Mouse (Mus musculus) bone marrow, adult 2 months (tissue): ENCODE data around the gene Cdk5. TPM values are rescaled to one million over a fixed set of nuclear protein-coding genes. Genes with fewer than 3 reads are reported as not detected.

Experiments
- H3K27ac ChIP-seq: fragments of 200-500 bp; 2 replicates; pipeline ENCODE4 v1.5.1; 2012; ENCODE audit warnings: low read depth, mild to moderate bottlenecking, control low read depth, inconsistent platforms, low read length; ENCODE audit not compliant: control insufficient read depth, poor library complexity, insufficient read depth
- H3K4me1 ChIP-seq: fragments of 200-500 bp; 2 replicates; pipeline ENCODE4 v1.6.1; 2011; ENCODE audit warnings: low read length; ENCODE audit not compliant: control insufficient read depth, insufficient read depth
- H3K4me3 ChIP-seq: fragments of 200-500 bp; replicated peaks from 2 replicates; pipeline ENCODE3; 2011; ENCODE audit warnings: mild to moderate bottlenecking, low read depth, low read length, control low read depth; ENCODE audit not compliant: control insufficient read depth
- CTCF ChIP-seq: fragments of 200-500 bp; IDR thresholded peaks from 2 replicates; pipeline ENCODE4 v1.5.1; 2011; ENCODE audit warnings: low read length, control low read depth; ENCODE audit not compliant: control insufficient read depth, insufficient read depth
- POLR2A ChIP-seq: fragments of 200-500 bp; IDR thresholded peaks from 2 replicates; pipeline ENCODE4 v1.6.1; 2011; ENCODE audit warnings: low read depth, mild to moderate bottlenecking, control low read depth, low read length, borderline replicate concordance; ENCODE audit not compliant: control insufficient read depth
- WGBS: fragments of 180-500 bp; shearing (Covaris S2); methylation state at CpG from one replicate; pipeline ENCODE4 v1.1.7; 2018; 5-methylcytosine and 5-hydroxymethylcytosine counted together
- polyA plus RNA-seq: library from polyadenylated mRNA; stranded (reverse); fragments of >200 nt; gene quantifications from 2 replicates; pipeline ENCODE4 v1.2.4, GENCODE M21; 2011; ENCODE audit warnings: low replicate concordance; ENCODE audit not compliant: missing spikeins, insufficient read depth, insufficient read length

Cdk5 gene
- polyA plus RNA-seq, 1 experiment, result 54.7 TPM

- Histone ChIP-seq H3K4me3 (no peak within 1 kb of the TSS), H3K4me1 (no peaks in the 10 kb centered on the region; the same call in 1 of the 2 replicates), H3K27ac (0 out of 2 replicates have a peak within 1 kb of the TSS, but pooled peaks have one; percentile 11)
- WGBS, result 17% methylated on average over 11 of the region's 11 CpGs
- no peak for TF ChIP-seq POLR2A
- no peak for TF ChIP-seq CTCF
These were observed 10.2 kb downstream of the Cdk5 start, which contains the start of gene Asic3 for GRCm38 (mm10) chr5:24413042-24413693. TSS of gene Asic3 (plus strand) at chr5:24413392.

GRCm38 (mm10) chr5:24412063-24412462 is 11.3 kb downstream of the Cdk5 start:
- Histone ChIP-seq H3K4me3 (no peak overlapping the region), H3K4me1 (no peaks in the 10 kb centered on the region; the same call in 1 of the 2 replicates), H3K27ac (no peak overlapping the region)
- WGBS, result 87% methylated on average over 2 of the region's 2 CpGs
- no peak for TF ChIP-seq POLR2A
- no peak for TF ChIP-seq CTCF

- TF ChIP-seq CTCF, result no peak
- no peak for TF ChIP-seq POLR2A
- Histone ChIP-seq H3K4me1 (no peaks in the 10 kb centered on the region), H3K27ac (no peak overlapping the region), H3K4me3 (no peak overlapping the region)
- WGBS, result 77% methylated on average over 2 of the region's 2 CpGs
These were observed 13.9 kb downstream of the Cdk5 start for GRCm38 (mm10) chr5:24409466-24409865.

GRCm38 (mm10) chr5:24408651-24409050 is 14.7 kb downstream of the Cdk5 start:
- H3K27ac ChIP-seq, result no peak overlapping the region
- 85% methylated on average over 13 of the region's 13 CpGs for WGBS
- TF ChIP-seq POLR2A (no peak), CTCF (no peak)
- no peaks in the 10 kb centered on the region for H3K4me1 ChIP-seq
- no peak overlapping the region for H3K4me3 ChIP-seq

GRCm38 (mm10) chr5:24405389-24405876 is 17.9 kb downstream of the Cdk5 start:
- H3K27ac ChIP-seq, result no peak overlapping the region
- 79% methylated on average over 3 of the region's 3 CpGs for WGBS
- no peak for TF ChIP-seq POLR2A
- no peak for TF ChIP-seq CTCF
- no peaks in the 10 kb centered on the region for H3K4me1 ChIP-seq
- no peak overlapping the region for H3K4me3 ChIP-seq

GRCm38 (mm10) chr5:24404594-24405360 is 18.6 kb downstream of the Cdk5 start:
- no peaks in the 10 kb centered on the region for H3K4me1 ChIP-seq
- no peak overlapping the region for H3K27ac ChIP-seq
- H3K4me3 ChIP-seq, result no peak overlapping the region
- WGBS, result 63% methylated on average over 6 of the region's 6 CpGs
- TF ChIP-seq CTCF (no peak), POLR2A (no peak)

GRCm38 (mm10) chr5:24401969-24402368 is 21.4 kb downstream of the Cdk5 start:
- Histone ChIP-seq H3K27ac (no peak overlapping the region), H3K4me3 (no peak overlapping the region), H3K4me1 (no peaks in the 10 kb centered on the region)
- 84% methylated on average over 9 of the region's 9 CpGs for WGBS
- TF ChIP-seq POLR2A (no peak), CTCF (no peak)

- Histone ChIP-seq H3K4me1 (no peaks in the 10 kb centered on the region), H3K4me3 (no peak overlapping the region), H3K27ac (no peak overlapping the region)
- 85% methylated on average over 5 of the region's 5 CpGs for WGBS
- TF ChIP-seq POLR2A, result no peak
- no peak for TF ChIP-seq CTCF
These were observed 22.3 kb downstream of the Cdk5 start for GRCm38 (mm10) chr5:24400911-24401605.
